Mouse (Mus musculus) midbrain, embryonic 15.5 days (tissue): ENCODE data around the gene Cacna2d4. TPM values are rescaled to one million over a fixed set of nuclear protein-coding genes. Genes with fewer than 3 reads are reported as not detected.

ENCODE experiments used
- ATAC-seq: fragments of 200-750 bp; cut with Nextera tagmentation; replicated peaks from 2 replicates; pipeline ENCODE4 v1.8.0; 2017; ENCODE audit warnings: moderate TSS enrichment
- H3K27ac ChIP-seq: fragments of 300-500 bp; sonication (generic); 2 replicates; pipeline ENCODE4 v1.5.1; 2015; ENCODE audit warnings: mild to moderate bottlenecking, inconsistent platforms
- H3K27me3 ChIP-seq: fragments of 300-500 bp; sonication (generic); replicated peaks from 2 replicates; pipeline ENCODE4 v1.6.1; 2015; ENCODE audit warnings: inconsistent platforms
- H3K36me3 ChIP-seq: fragments of 300-500 bp; sonication (generic); replicated peaks from 2 replicates; pipeline ENCODE4 v1.6.1; 2015; ENCODE audit warnings: inconsistent platforms
- H3K4me1 ChIP-seq: fragments of 300-500 bp; sonication (generic); 2 replicates; pipeline ENCODE4 v1.6.1; 2015; ENCODE audit warnings: inconsistent platforms
- H3K4me2 ChIP-seq: fragments of 300-500 bp; sonication (generic); 2 replicates; pipeline ENCODE4 v1.6.1; 2015; ENCODE audit warnings: inconsistent platforms, mild to moderate bottlenecking, moderate library complexity
- H3K4me3 ChIP-seq: fragments of 300-500 bp; sonication (generic); 2 replicates; pipeline ENCODE4 v1.5.1; 2015; ENCODE audit warnings: mild to moderate bottlenecking, inconsistent platforms
- H3K9ac ChIP-seq: fragments of 300-500 bp; sonication (generic); 2 replicates; pipeline ENCODE4 v1.6.1; 2015; ENCODE audit warnings: mild to moderate bottlenecking, inconsistent platforms
- H3K9me3 ChIP-seq: fragments of 300-500 bp; sonication (generic); 2 replicates; pipeline ENCODE4 v1.6.1; 2016; ENCODE audit warnings: inconsistent platforms
- WGBS: fragments of 180-500 bp; shearing (Covaris S2); methylation state at CpG from one replicate; pipeline ENCODE4 v1.1.7; 2015; ENCODE audit warnings: mixed read lengths; 5-methylcytosine and 5-hydroxymethylcytosine counted together
- polyA plus RNA-seq: library from polyadenylated mRNA; unstranded; fragments of >200 nt; fragmentation: Nextera tagmentation; extraction: Ambion mirVana; gene quantifications from 2 replicates; pipeline ENCODE4 v1.2.1, GENCODE M21; 2015

The Cacna2d4 gene
- polyA plus RNA-seq, 1 experiment from 2014 or later = 0.54 TPM

GRCm38 (mm10) chr6:119333831-119334230, 97.5 kb downstream of the Cacna2d4 start:
- Histone ChIP-seq H3K27me3 (no peaks in the 10 kb centered on the region), H3K4me1 (peaks cover 31% of the 10 kb centered on the region), H3K27ac (no peak overlapping the region), H3K4me3 (no peak overlapping the region), H3K9ac (no peak overlapping the region), H3K4me2 (no peak overlapping the region), H3K9me3 (no peaks in the 10 kb centered on the region), H3K36me3 (no peaks in the 10 kb centered on the region)
- ATAC-seq = no peak
- WGBS = 40% methylated on average over 3 of the region's 3 CpGs

- Histone ChIP-seq H3K4me3 (no peak overlapping the region), H3K9me3 (no peaks in the 10 kb centered on the region), H3K27ac (no peak overlapping the region), H3K9ac (no peak overlapping the region), H3K36me3 (no peaks in the 10 kb centered on the region), H3K27me3 (no peaks in the 10 kb centered on the region), H3K4me1 (peaks cover 10% of the 10 kb centered on the region), H3K4me2 (no peak overlapping the region)
- WGBS = 78% methylated on average over 7 of the region's 7 CpGs
- no peak for ATAC-seq
These were observed 99.8 kb downstream of the Cacna2d4 start for GRCm38 (mm10) chr6:119336124-119336523.

- Histone ChIP-seq H3K36me3 (no peaks in the 10 kb centered on the region), H3K9me3 (no peaks in the 10 kb centered on the region), H3K9ac (no peak overlapping the region), H3K4me1 (peaks cover 4% of the 10 kb centered on the region; the same call in 1 of the 2 replicates), H3K27me3 (no peaks in the 10 kb centered on the region), H3K4me2 (no peak overlapping the region), H3K4me3 (no peak overlapping the region), H3K27ac (no peak overlapping the region)
- no peak for ATAC-seq
- WGBS = 77% methylated on average over 3 of the region's 3 CpGs
These were observed 101.0 kb downstream of the Cacna2d4 start for GRCm38 (mm10) chr6:119337287-119337686.

- Histone ChIP-seq H3K9ac (no peak overlapping the region), H3K4me3 (no peak overlapping the region), H3K9me3 (no peaks in the 10 kb centered on the region), H3K27me3 (no peaks in the 10 kb centered on the region), H3K36me3 (no peaks in the 10 kb centered on the region), H3K4me2 (no peak overlapping the region), H3K4me1 (peaks cover 4% of the 10 kb centered on the region; the same call in 1 of the 2 replicates), H3K27ac (no peak overlapping the region)
- no peak for ATAC-seq
- WGBS = 26% methylated on average over 10 of the region's 11 CpGs
These were observed 102.0 kb downstream of the Cacna2d4 start for GRCm38 (mm10) chr6:119338121-119338912.

GRCm38 (mm10) chr6:119341409-119341808, 105.1 kb downstream of the Cacna2d4 start:
- 0 out of 2 replicates have a peak overlapping the region, but pooled peaks have one; percentile 15 for H3K27ac ChIP-seq
- H3K9ac ChIP-seq = no peak overlapping the region
- no peaks in the 10 kb centered on the region for H3K36me3 ChIP-seq
- no peaks in the 10 kb centered on the region for H3K27me3 ChIP-seq
- H3K4me1 ChIP-seq = peaks cover 4% of the 10 kb centered on the region; the same call in 1 of the 2 replicates
- no peak overlapping the region for H3K4me3 ChIP-seq
- ATAC-seq = peak; percentile 95
- no peaks in the 10 kb centered on the region for H3K9me3 ChIP-seq
- no peak overlapping the region for H3K4me2 ChIP-seq

GRCm38 (mm10) chr6:119346257-119346656, 109.9 kb downstream of the Cacna2d4 start:
- H3K4me2 ChIP-seq = no peak overlapping the region
- peaks cover 1% of the 10 kb centered on the region; the same call in 1 of the 2 replicates for H3K4me1 ChIP-seq
- no peak overlapping the region for H3K9ac ChIP-seq
- whole genome bisulfite sequencing = 73% methylated on average over 10 of the region's 10 CpGs
- no peaks in the 10 kb centered on the region for H3K9me3 ChIP-seq
- H3K36me3 ChIP-seq = no peaks in the 10 kb centered on the region
- no peak overlapping the region for H3K27ac ChIP-seq
- H3K27me3 ChIP-seq = no peaks in the 10 kb centered on the region
- no peak for ATAC-seq
- H3K4me3 ChIP-seq = no peak overlapping the region

GRCm38 (mm10) chr6:119347813-119348212, 111.5 kb downstream of the Cacna2d4 start:
- 81% methylated on average over 5 of the region's 5 CpGs for WGBS
- no peaks in the 10 kb centered on the region for H3K36me3 ChIP-seq
- ATAC-seq = 0 out of 2 replicates have a peak, but pooled peaks have one; percentile 6

GRCm38 (mm10) chr6:119348234-119348633, 111.9 kb downstream of the Cacna2d4 start:
- Histone ChIP-seq H3K36me3 (no peaks in the 10 kb centered on the region; the same call in 1 of the 2 replicates), H3K4me2 (no peak overlapping the region), H3K4me3 (no peak overlapping the region), H3K27me3 (no peaks in the 10 kb centered on the region), H3K4me1 (no peaks in the 10 kb centered on the region), H3K9ac (no peak overlapping the region), H3K27ac (no peak overlapping the region), H3K9me3 (no peaks in the 10 kb centered on the region)
- 0% methylated on average over 1 of the region's 1 CpGs for WGBS
- peak; percentile 61 for ATAC-seq

More at GRCm38 (mm10) chr6:119347813-119348212, 111.5 kb downstream of the Cacna2d4 start:
- H3K9me3 ChIP-seq = no peaks in the 10 kb centered on the region
- no peaks in the 10 kb centered on the region for H3K27me3 ChIP-seq
- no peak overlapping the region for H3K4me3 ChIP-seq
- no peak overlapping the region for H3K4me2 ChIP-seq
- no peak overlapping the region for H3K9ac ChIP-seq
- H3K27ac ChIP-seq = no peak overlapping the region
- H3K4me1 ChIP-seq = no peaks in the 10 kb centered on the region

- H3K4me2 ChIP-seq = no peak overlapping the region
- no peak for ATAC-seq
- peaks cover 5% of the 10 kb centered on the region; the same call in 1 of the 2 replicates for H3K36me3 ChIP-seq
- 84% methylated on average over 9 of the region's 9 CpGs for WGBS
- no peaks in the 10 kb centered on the region for H3K27me3 ChIP-seq
- H3K9ac ChIP-seq = no peak overlapping the region
- no peaks in the 10 kb centered on the region for H3K4me1 ChIP-seq
- no peak overlapping the region for H3K27ac ChIP-seq
- no peaks in the 10 kb centered on the region for H3K9me3 ChIP-seq
- H3K4me3 ChIP-seq = no peak overlapping the region
These were observed 114.4 kb downstream of the Cacna2d4 start for GRCm38 (mm10) chr6:119350703-119351198.

- no peaks in the 10 kb centered on the region for H3K4me1 ChIP-seq
- 85% methylated on average over 8 of the region's 8 CpGs for WGBS
- H3K27ac ChIP-seq = no peak overlapping the region
- H3K4me3 ChIP-seq = no peak overlapping the region
- no peak overlapping the region for H3K4me2 ChIP-seq
- no peak overlapping the region for H3K9ac ChIP-seq
- H3K27me3 ChIP-seq = no peaks in the 10 kb centered on the region
- peaks cover 6% of the 10 kb centered on the region; the same call in 1 of the 2 replicates for H3K36me3 ChIP-seq
- no peaks in the 10 kb centered on the region for H3K9me3 ChIP-seq
- ATAC-seq = no peak
These were observed 115.3 kb downstream of the Cacna2d4 start for GRCm38 (mm10) chr6:119351656-119352055.

GRCm38 (mm10) chr6:119352501-119352900, 116.2 kb downstream of the Cacna2d4 start:
- no peak overlapping the region for H3K9ac ChIP-seq
- peaks cover 11% of the 10 kb centered on the region; the same call in 1 of the 2 replicates for H3K36me3 ChIP-seq
- no peak overlapping the region for H3K4me3 ChIP-seq
- no peak for ATAC-seq
- no peaks in the 10 kb centered on the region for H3K27me3 ChIP-seq
- WGBS = 95% methylated on average over 6 of the region's 6 CpGs
- no peaks in the 10 kb centered on the region for H3K4me1 ChIP-seq
- H3K27ac ChIP-seq = no peak overlapping the region
- H3K4me2 ChIP-seq = no peak overlapping the region
- no peaks in the 10 kb centered on the region for H3K9me3 ChIP-seq

GRCm38 (mm10) chr6:119358020-119358571, 121.8 kb downstream of the Cacna2d4 start:
- Histone ChIP-seq H3K9me3 (no peaks in the 10 kb centered on the region), H3K9ac (no peak overlapping the region), H3K4me2 (no peak overlapping the region), H3K36me3 (peaks cover 20% of the 10 kb centered on the region), H3K27me3 (no peaks in the 10 kb centered on the region), H3K4me3 (no peak overlapping the region), H3K27ac (no peak overlapping the region), H3K4me1 (no peaks in the 10 kb centered on the region)
- WGBS = 86% methylated on average over 8 of the region's 8 CpGs
- no peak for ATAC-seq
